Mouse (Mus musculus): ENCODE results near the gene Lypd6b.

Lypd6b gene

GRCm38 (mm10) chr2:49771172-49771571 is 16.3 kb upstream of the Lypd6b start:
- DNase-seq: no peak

- DNase-seq: no peak
Measured at GRCm38 (mm10) chr2:49773194-49773931, 14.1 kb upstream of the Lypd6b start.

GRCm38 (mm10) chr2:49774180-49774579 is 13.3 kb upstream of the Lypd6b start:
- no peak for DNase-seq

- no peak for DNase-seq
Measured at GRCm38 (mm10) chr2:49775187-49775586, 12.3 kb upstream of the Lypd6b start.

- DNase-seq: no peak
Measured at GRCm38 (mm10) chr2:49775735-49776134, 11.8 kb upstream of the Lypd6b start.

- DNase-seq: no peak
Measured at GRCm38 (mm10) chr2:49776407-49776806, 11.1 kb upstream of the Lypd6b start.

GRCm38 (mm10) chr2:49788051-49788418 is 547 bp downstream of the Lypd6b start:
- no peak for DNase-seq

GRCm38 (mm10) chr2:49788643-49789042 is 1.2 kb downstream of the Lypd6b start:
- no peak for DNase-seq

- no peak for DNase-seq
Measured at GRCm38 (mm10) chr2:49789078-49789477, 1.6 kb downstream of the Lypd6b start.

- DNase-seq: no peak
Measured at GRCm38 (mm10) chr2:49789504-49789903, 2.0 kb downstream of the Lypd6b start.

GRCm38 (mm10) chr2:49797444-49798143 is 10.1 kb downstream of the Lypd6b start:
- no peak for DNase-seq

- DNase-seq: no peak
Measured at GRCm38 (mm10) chr2:49804448-49804847, 17.0 kb downstream of the Lypd6b start.

- no peak for DNase-seq
Measured at GRCm38 (mm10) chr2:49805736-49806371, 18.4 kb downstream of the Lypd6b start.

GRCm38 (mm10) chr2:49809496-49809895 is 22.0 kb downstream of the Lypd6b start:
- no peak for DNase-seq

GRCm38 (mm10) chr2:49811420-49811819 is 23.9 kb downstream of the Lypd6b start:
- no peak for DNase-seq

- peak; percentile 43 to 61 for DNase-seq
Measured at GRCm38 (mm10) chr2:49811871-49812363, 24.4 kb downstream of the Lypd6b start.

- no peak for DNase-seq
Measured at GRCm38 (mm10) chr2:49813151-49813550, 25.7 kb downstream of the Lypd6b start.

- no peak for DNase-seq
Measured at GRCm38 (mm10) chr2:49814011-49814410, 26.5 kb downstream of the Lypd6b start.

GRCm38 (mm10) chr2:49815696-49816320 is 28.3 kb downstream of the Lypd6b start:
- no peak for DNase-seq

GRCm38 (mm10) chr2:49816549-49816948 is 29.1 kb downstream of the Lypd6b start:
- DNase-seq: no peak

GRCm38 (mm10) chr2:49817151-49817550 is 29.7 kb downstream of the Lypd6b start:
- DNase-seq: no peak

GRCm38 (mm10) chr2:49818126-49818525 is 30.6 kb downstream of the Lypd6b start:
- DNase-seq: no peak

- no peak for DNase-seq
Measured at GRCm38 (mm10) chr2:49822312-49822711, 34.8 kb downstream of the Lypd6b start.

All from kidney, adult 8-10 months (tissue).